Mouse (Mus musculus) layer of hippocampus, adult 2 months (tissue): Measurements from ENCODE around the gene Mrps23. TPM values are rescaled to one million over a fixed set of nuclear protein-coding genes. Genes with fewer than 3 reads are reported as not detected.

ENCODE experiments used
- DNase-seq, 2 experiments: peaks; one replicate each; pipeline ENCODE4 v3.0.0; 2022; ENCODE audit warnings: low spot score in 2 of 2
- H3K27ac ChIP-seq: fragments of 200-600 bp; 2 replicates; pipeline ENCODE4 v1.8.1; 2022
- H3K4me3 ChIP-seq: fragments of 200-600 bp; 2 replicates; pipeline ENCODE4 v1.8.1; 2022; ENCODE audit warnings: mild to moderate bottlenecking
- CTCF ChIP-seq: fragments of 200-600 bp; conservative IDR thresholded peaks from 2 replicates; pipeline ENCODE4 v1.8.1; 2022; ENCODE audit warnings: antibody characterized with exemption, mild to moderate bottlenecking, moderate library complexity
- total RNA-seq, 2 experiments: library from RNA; stranded (reverse); gene quantifications; 2 replicates each; pipeline ENCODE4 v1.2.3; 2021

The Mrps23 gene
- total RNA-seq, 2 experiments from 2014 or later: 64.9 to 65.6 TPM

DNA sequence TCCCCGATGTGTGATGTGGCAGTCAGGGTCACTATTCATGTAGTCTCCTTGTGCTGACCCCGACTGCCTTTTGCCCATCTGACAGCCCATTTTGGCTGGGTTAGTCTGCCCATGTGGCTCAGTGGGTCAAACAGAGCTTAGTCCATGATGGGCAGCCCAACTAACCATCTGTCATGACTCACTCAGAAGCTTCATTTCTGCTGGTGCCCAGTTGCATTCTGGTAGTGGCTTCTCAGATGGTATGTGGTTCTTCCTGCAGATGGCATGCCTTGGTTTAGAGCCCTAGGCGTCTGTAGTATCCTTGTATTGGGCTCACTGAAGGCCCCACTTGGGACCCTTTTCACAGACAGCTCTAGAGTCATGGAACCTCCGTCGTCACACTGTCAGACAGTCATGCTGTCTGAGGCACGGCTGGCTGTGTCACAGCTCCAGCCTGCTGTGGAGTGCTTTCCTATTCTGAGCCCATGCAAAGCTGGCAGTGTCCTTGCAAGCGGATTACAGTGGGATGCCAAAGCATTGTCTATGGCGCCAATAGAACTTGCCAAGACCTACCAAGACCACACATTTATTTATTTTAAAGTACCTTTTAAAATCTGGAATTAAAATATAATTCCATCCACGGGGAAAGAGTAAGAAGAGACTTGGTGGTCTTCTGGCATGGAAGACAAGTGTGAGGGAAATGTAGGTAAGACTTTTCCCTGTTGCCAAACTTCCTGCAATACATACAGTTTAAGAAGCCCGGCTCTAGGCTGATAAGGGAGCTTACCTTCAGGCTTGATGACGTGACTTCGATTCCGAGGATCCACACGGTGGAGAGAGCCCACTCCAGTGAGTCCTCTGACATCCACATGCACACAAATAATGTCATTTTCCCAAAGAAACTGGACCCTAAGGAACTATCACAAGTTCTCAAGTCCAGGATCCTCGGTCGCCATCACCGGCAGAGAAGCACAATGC, 23.1 kb downstream of the Mrps23 start:
- no peak for DNase-seq
- no peak overlapping the region for H3K4me3 ChIP-seq
- no peak overlapping the region for H3K27ac ChIP-seq
- no peak for TF ChIP-seq CTCF

DNA sequence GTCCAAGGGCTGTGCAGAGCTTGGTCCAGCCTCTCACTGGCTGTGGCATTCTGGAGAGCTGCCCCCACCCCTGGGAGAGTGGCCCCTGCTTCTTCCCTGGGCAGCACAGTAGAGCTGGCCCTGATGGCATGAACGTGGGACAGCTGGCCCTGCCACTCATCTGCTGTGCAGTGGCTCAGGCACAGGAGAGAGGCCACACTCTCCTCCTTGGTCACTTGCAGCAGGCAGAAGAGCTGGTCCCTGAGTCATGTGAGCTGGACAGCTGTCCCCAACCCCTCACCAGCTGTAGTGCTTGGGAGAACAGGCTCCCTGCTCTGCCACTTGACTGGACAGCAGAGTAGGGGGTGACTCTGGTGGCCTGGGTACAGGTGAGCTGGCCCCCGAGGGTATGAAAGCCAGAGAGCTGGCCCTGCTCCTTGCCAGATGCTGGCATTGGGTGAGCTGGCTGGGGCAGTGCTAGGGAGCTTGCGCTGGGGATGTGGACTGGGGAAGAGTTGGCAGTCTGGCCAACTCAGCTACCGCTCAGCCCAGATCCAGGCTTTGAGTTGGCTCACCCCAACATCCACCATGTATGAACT, 27.1 kb downstream of the Mrps23 start:
- no peak for DNase-seq
- TF ChIP-seq CTCF: no peak

DNA sequence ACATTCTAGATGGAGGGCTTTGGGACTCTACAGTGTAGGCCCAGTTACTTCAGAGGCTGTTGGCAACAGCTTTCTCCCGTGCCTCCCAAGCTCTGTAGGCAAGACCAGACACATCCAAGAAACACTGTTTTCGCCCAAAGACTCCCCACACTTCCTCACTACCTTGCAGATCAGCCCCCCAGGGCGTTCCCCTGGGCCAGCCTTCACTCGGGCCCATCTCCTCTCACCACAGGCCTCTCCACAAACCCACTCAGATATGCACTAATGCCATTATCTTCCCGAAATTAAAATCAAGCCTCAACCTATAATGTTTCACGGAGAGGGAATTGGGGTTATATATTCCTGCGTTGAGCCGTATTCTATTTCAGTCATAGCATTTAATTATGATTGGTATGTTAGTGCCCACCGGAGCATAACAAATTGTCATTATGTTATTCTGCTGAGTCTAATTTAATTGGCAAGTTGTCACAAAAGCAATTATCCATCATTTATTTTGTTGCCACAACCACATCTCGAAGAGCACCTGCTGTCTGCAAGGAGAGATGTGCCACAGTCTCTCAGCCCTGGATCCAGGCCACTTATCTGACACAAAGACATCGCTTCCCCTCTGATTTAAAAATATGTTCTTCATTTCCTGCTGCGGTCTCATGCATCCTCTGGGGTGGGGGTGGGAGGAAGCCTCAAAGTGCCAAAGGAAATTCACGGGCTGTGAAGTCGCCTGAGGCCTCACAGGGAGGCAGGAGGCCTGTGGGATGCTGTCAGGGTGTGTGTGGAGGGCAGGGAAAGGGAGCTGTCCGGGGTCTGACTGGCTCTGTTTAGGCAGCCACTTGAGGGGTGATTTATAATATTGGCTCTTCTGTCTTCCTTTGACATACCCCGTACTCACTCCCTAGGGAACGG, 29.6 kb downstream of the Mrps23 start:
- Histone ChIP-seq H3K4me3 (no peak overlapping the region), H3K27ac (0 out of 2 replicates have a peak overlapping the region, but pooled peaks have one; percentile 2)
- no peak for TF ChIP-seq CTCF
- no peak for DNase-seq

More for the DNA sequence above, 27.1 kb downstream of the Mrps23 start:
- Histone ChIP-seq H3K4me3 (no peak overlapping the region), H3K27ac (no peak overlapping the region)

DNA sequence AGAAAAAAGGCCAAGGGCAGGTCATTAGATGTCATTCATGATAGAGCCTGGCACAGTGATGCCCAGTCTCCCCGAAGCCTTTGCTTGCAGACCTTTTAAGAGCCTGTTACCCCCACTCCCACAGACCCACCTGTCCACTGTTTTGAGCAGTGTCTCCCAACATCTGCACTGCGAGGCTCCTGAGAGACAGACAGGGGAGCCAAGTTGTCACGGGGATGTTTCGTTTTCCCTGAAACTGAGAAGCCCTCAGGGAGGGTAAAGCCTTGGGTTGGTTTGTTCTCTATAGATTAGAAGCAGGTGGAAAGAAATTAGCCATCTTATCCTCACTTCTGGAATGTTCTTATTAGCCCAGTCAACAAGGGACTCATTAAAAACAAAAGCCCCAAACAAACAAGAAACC, 30.6 kb downstream of the Mrps23 start:
- H3K27ac ChIP-seq: peak overlapping the region; percentile 3; the same call in 1 of the 2 replicates
- no peak overlapping the region for H3K4me3 ChIP-seq
- DNase-seq: no peak
- TF ChIP-seq CTCF: no peak

DNA sequence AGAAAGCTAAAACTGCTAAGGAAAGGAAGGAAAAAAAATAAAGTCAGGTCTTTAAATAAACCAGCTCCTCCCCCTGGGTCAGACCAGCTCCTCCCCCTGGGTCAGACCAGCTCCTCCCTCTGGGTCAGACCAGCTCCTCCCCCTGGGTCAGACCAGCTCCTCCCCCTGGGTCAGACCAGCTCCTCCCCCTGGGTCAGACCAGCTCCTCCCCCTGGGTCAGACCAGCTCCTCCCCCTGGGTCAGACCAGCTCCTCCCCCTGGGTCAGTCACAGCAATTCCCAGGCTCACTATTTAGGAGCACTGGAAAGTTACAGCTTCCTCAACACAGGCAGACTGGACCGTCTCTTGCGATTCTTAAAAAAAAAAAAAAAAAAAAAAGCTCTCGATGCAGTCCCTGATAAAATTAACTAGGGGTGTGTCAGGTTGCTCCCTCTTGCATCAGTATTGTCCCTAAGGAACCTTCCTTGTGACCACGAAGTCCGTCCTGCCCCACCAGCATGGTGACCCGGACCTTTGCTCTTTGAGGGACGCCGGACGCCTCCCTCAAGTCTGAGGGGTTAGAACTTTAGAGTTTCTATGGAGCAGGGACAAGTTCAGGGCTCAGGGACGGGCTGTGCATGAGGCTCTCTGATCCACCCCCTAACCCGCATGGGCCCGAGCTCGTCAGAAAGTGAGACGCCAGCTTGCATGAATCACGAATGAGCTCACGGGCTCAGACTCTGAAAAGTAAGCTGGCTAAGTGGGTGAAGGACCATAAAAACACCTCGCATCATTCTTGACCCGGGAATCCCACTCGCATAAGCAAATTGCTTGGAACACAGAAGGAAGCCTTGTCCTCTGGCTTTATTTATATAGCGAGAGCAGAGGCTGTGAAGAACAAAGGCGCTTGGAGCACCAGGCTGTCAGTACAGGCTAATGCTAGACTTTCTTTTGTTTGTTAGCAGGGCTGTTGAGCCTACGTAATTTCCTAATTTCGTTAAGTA, 31.3 kb downstream of the Mrps23 start:
- DNase-seq: no peak
- Histone ChIP-seq H3K4me3 (peak overlapping the region; percentile 23; the same call in 1 of the 2 replicates), H3K27ac (peak overlapping the region; percentile 47)
- TF ChIP-seq CTCF: no peak

DNA sequence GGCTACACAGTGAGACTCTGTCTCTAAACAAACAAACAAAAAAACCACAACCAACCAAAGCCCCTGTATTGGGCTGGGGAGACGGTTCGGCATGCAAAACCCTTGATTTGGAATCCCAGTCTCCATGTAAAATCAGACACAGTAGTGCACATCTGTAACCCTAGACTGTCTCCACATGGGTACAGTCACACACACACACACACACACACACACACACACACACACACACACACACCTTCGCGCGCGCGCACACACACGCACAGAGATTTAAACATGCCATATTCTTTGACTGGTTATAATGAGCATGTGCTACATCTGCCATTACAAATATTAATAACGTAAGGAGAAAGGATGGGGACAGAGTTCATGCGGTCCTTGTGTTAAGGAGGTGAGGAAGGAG, 36.1 kb downstream of the Mrps23 start:
- no peak overlapping the region for H3K27ac ChIP-seq
- no peak overlapping the region for H3K4me3 ChIP-seq
- no peak for TF ChIP-seq CTCF
- no peak for DNase-seq

DNA sequence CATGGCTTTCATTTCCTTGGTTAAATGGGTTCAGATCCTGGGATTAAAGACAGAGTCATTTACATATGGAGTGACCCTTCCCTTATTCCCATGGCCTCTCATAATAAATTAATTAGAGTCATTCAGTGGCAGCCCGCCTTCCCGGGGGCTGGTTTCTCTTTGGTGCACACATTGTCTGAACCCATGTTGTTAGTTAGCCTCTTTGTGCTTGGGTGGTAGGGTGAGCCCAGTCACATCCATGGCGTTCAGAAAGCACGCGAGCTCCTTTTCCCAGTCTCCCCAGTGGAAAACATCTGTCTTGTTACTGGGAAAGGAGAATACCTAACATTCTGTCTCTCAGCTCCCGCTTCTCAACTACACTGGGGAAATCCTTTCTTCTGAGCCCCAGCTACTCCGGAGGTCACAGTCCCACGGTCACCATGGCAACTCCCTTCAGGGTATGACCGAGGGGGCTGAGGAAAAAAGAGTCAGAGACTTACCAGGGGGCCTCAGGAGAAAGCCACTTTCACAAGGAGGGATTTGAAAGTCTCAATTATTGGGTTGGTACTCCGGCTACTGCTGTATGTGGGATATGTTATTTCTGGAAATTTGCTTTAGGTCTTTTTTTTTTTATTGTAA, 36.7 kb downstream of the Mrps23 start:
- TF ChIP-seq CTCF: no peak
- Histone ChIP-seq H3K27ac (0 out of 2 replicates have a peak overlapping the region, but pooled peaks have one; percentile 23), H3K4me3 (no peak overlapping the region)
- no peak for DNase-seq

DNA sequence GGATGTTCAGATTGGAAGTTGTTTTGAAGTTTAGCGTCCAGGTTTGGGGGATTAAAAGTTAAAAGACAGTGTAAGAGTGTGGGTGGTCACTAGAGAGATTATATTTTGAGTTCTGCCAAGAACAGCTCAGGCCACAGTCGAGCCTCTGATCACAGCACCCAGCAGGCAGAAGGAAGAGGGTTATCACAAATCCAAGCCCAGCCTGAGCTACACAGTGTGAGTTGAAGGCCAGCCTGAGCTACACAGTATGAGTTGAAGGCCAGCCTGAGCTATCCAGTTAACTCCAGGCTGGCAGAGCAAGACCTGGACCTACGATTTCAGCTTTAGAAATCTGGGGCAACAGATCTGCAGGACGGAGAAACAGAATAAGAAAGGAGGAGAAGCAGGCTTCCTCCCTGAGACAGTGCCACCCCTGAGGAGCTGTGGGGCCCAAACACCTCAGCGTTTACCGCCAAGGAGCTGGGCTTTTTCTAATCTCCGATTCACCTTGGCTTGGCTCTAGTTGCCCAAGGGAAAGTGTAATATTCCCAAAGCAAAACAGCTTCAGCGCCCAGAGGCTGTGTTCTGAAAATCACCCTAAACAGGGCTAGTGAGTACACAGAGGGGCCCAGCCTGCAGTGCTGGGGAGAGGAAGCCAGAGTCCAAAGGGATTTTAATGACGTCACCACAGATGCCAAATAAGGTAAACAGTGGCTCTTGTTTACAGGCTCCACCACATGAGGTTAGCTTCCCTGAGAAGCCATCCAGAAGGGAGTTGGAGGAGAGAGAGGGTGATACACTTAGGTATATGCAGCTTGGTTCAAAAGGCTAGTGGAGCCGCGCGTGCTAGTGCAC, 37.5 kb downstream of the Mrps23 start:
- no peak for TF ChIP-seq CTCF
- 0 out of 2 replicates have a peak overlapping the region, but pooled peaks have one; percentile 23 for H3K27ac ChIP-seq
- no peak overlapping the region for H3K4me3 ChIP-seq
- DNase-seq: no peak

DNA sequence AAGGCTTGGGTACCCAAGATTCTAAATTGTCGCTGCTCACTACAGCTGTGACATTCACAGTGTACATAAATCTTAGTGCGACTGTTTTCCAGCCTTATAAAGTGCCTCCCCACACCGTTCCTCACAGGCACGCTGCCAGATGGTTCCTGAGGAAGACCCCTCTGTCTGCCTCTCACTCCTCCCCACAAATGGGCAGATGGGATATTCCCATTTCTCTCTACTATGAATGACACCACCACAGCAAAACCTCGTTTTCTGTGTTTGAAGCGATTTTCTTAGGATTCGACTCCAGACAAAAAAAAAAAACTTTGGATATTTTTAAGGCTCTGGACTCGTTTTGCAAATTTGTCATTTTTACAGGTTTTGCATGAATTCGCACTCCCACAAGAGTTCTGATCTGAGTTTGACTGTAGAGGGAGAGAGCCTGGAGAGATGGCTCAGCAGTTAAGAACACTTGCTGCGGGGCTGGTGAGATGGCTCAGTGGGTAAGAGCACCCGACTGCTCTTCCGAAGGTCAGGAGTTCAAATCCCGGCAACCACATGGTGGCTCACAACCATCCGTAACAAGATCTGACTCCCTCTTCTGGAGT, 41.5 kb downstream of the Mrps23 start:
- no peak for TF ChIP-seq CTCF
- DNase-seq: no peak

DNA sequence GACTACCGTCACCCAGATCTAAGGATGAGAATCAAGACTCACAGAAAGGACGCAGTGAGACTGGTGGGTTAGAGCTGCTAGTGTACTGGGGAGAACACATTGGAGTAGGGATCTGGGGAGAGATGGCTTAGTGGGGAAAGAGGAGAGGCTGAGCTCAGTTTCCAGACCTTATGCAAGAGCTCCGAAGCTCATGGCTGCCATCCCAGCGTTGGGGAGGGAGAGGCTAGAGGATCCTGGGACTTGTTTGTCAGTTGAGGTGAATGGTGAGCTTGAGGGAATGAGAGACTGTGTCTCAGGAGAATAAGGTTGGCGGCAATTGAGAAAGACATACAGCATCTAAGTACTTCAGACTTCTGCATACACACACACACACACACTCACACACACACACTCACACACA, 44.4 kb downstream of the Mrps23 start:
- DNase-seq: no peak
- no peak for TF ChIP-seq CTCF
- Histone ChIP-seq H3K4me3 (no peak overlapping the region), H3K27ac (no peak overlapping the region)

More for the DNA sequence above, 41.5 kb downstream of the Mrps23 start:
- Histone ChIP-seq H3K4me3 (no peak overlapping the region), H3K27ac (no peak overlapping the region)
